Mouse (Mus musculus): ENCODE data around the gene Nell1. TPM values are rescaled to one million over a fixed set of nuclear protein-coding genes. Genes with fewer than 3 reads are reported as not detected.

The Nell1 gene
- total and polyA plus RNA-seq, 3 experiments = 0.27 to 0.59 (median 0.49) TPM

DNA sequence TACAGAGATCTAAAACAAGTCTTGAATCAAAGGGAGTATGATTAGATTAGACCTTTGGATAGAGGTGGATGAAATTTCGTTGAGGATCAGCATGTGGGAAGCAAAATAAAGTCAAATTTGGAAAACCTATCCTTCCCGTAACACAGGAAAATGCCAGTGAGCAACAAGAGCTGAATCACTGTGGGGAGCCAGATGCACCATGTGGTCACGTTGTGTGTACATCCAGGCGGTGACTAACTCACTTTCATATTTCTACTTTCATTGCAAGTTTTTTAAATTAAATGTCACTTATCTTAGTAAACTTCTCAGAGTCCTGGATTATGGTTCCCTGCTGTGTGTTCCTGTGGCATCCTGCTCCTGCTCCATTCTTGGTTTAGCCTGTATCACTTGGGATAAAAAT lies 576.8 kb downstream of the Nell1 start:
- no peak for DNase-seq

GRCm38 (mm10) chr7:50562708-50563107 lies 588.0 kb downstream of the Nell1 start:
- DNase-seq = no peak

DNA sequence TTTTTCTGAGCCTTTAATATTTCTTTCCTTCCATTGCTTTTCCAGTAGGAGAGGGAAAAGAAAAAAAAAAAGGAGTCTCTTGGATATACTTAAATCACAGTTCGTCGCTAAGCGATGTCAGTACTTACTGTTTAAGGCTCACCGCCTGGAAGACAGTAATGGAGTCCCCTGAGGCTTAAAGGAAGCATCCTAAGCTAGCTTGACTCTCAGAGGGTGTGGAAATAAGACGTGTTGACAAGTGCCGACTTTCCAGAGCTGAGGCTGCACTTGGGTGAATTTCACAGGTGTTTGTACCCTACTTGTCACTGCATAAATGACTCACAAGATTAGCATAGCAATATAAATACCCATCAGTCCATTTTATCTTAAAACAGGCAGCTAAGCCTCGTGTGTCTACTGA lies 599.2 kb downstream of the Nell1 start:
- DNase-seq = no peak

GRCm38 (mm10) chr7:50588642-50589424 lies 614.2 kb downstream of the Nell1 start:
- no peak for DNase-seq

- DNase-seq = no peak
Measured at GRCm38 (mm10) chr7:50598890-50599289, 624.2 kb downstream of the Nell1 start, which contains the start of gene 4933405O20Rik. Gene 4933405O20Rik (plus strand): TSS chr7:50599190.

DNA sequence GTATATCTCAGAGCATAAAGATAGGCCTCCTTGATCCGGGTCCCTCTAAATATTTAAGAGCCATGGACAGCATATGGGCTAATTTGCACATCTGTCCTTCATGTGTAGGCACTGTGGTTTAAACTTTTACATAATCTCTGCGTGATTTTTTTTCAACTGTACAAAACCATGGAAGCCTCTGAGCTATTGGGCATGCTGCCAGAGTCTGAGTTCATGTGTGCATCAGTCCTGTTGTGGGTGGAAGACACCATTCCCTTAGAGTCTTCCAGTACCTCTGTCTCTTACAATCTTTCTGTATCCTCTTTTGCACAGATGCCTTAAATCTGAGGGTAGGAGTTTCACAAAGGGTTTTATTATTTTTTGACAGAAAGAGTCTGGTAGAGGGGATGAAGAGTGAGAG lies 639.4 kb downstream of the Nell1 start:
- DNase-seq = no peak

DNA sequence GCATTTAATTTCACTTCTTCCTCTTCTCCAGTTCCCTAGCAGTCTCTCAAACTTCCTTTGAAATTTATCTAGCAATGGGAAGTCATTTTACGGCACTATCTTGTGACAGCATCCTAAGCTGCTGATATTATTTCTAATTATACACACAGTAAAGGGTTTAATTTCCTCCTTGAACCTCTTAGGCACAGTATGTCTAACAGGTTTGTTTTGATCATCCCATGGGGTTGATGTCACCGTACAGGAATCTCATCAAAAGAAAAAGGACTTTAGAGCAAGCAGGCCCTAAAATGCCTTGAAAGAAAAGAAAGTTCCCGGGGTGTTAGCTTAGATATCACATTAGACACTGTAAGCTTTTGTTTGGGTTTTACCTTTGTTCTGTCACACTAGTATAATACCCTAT lies 654.5 kb downstream of the Nell1 start:
- DNase-seq = no peak

DNA sequence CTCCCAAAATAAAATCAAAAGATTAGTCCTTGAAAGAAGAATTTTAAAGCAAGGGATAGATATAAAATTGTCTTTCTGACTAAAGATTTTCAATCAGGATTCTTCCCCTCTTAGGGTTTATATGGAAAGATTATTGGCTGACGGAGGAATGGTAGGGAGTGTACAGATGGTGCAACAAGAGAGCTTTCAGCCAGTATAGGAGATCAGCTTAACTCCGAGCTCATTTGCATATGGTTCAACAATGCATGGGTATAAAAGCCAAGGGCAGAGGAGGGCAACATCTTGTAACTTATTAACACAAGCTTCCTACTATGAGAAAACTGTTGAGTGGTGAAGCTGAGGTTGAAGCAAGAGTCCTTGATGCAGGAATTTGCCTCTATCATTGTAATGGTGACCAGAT lies 658.5 kb downstream of the Nell1 start:
- no peak for DNase-seq

DNA sequence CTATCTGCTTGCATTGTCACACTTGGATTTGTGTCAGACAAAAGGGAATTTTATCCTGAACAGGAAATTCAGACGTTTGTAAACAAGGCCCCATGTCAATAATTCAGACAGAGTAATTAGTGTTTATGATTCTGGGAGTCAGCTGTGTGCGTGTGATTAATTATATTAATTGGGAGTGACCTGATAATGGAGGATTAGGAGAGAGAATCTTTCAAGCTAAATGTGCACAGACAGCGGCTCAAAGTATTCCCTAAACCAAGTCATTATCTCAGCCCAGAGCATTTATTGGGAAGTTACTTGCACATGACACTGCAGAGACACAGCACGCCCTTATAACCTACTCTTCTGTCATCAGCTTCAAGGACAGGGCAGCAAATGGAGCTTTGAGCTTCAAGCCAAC lies 697.6 kb downstream of the Nell1 start:
- no peak for DNase-seq

- no peak for DNase-seq
Measured at GRCm38 (mm10) chr7:50675444-50675843, 700.8 kb downstream of the Nell1 start.

DNA sequence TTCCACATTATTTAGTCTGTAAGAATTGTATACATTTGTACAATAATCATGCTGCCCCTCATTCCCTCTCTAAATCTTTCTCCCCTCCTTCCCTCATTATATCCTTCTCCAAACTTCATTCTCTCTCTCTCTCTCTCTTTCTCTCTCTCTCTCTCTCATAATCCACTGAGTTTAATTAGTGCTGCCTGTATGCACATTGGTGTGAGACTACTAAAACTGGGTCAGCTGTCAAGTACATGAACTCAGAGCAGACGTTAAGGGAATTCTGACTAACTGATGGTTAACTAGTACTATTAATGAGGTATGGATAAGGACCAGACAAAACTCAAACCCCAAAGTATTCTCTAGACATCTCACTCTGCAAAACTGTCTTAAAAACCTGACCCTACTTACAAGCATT lies 702.8 kb downstream of the Nell1 start:
- no peak for DNase-seq

DNA sequence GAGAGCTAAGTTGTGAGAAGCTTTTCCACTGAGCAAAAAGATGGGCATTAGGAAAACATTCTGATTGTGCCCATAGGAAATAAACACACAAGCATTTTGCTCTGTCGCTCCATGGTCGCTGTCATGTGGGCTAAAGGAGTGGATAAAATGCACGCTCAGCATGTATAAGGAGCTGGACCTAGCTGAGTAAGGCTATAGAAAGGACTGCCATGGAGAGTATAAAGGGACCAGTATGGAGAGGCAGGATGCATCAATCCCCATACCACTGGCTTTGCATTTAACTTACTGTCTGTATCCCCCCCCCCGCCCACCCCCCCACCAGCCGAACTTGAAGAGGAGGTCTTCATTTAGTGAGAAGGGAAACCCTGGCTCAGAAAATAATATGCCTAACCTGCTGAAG lies 711.7 kb downstream of the Nell1 start:
- DNase-seq = no peak

GRCm38 (mm10) chr7:50725166-50725565 lies 750.5 kb downstream of the Nell1 start:
- no peak for DNase-seq

GRCm38 (mm10) chr7:50730951-50731350 lies 756.3 kb downstream of the Nell1 start:
- no peak for DNase-seq

GRCm38 (mm10) chr7:50755516-50755915 lies 780.9 kb downstream of the Nell1 start:
- DNase-seq = no peak

- DNase-seq = no peak
Measured at GRCm38 (mm10) chr7:50756409-50756808, 781.7 kb downstream of the Nell1 start.

GRCm38 (mm10) chr7:50773516-50773915 lies 798.9 kb downstream of the Nell1 start:
- no peak for DNase-seq

DNA sequence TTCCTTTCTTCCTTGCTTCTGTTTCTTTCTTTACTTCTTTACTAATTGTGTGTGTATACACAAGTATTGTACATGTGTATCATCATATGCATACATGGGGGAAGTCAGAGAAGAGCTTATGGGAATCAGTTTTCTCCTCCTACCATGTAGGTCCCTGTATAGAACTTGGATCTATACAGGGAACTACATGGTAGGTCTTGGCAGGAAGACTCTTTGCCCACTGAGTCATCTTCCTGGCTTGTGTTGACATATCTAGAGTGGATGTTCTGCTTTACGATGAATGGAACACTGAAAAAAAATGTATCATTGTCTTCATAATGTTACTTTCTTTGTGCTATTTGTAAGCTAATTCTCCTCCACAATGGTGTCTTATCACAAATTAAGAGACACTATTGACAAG lies 806.4 kb downstream of the Nell1 start:
- no peak for DNase-seq

DNA sequence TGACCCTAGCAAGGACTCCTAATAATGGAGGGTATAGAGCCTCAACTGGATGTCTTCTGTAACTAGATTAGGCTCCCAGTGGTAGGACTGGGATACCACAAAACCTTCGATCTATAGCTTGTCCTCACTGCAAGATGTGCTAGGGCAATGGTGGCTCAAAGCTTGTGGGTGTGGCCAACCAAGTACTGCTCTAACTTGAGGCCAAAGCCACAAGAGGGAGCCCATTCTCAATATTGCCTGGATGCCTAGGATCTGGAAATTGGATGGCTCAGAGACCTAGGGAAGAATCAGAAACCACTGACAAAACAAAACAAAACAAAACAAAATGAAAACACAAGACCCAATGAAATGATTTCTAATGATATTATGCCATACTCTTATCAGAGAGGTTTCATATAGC lies 809.0 kb downstream of the Nell1 start:
- no peak for DNase-seq

DNA sequence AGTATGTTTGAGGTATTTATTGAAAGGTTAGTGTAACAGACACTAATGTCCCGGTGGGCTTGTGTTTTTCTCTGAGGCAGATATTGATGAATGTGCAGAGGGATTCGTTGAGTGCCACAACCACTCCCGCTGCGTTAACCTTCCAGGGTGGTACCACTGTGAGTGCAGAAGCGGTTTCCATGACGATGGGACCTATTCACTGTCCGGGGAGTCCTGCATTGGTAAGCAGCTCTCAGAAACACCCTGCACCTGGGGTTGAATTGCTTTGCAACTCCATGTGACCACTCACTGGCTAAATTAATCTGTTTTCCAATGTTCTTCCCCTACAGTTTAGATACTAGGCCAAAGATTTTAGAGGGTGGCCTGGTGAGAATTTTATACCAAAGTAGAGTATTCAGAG lies 851.5 kb downstream of the Nell1 start:
- DNase-seq = no peak

- no peak for DNase-seq
Measured at GRCm38 (mm10) chr7:50832799-50833198, 858.1 kb downstream of the Nell1 start.

DNA sequence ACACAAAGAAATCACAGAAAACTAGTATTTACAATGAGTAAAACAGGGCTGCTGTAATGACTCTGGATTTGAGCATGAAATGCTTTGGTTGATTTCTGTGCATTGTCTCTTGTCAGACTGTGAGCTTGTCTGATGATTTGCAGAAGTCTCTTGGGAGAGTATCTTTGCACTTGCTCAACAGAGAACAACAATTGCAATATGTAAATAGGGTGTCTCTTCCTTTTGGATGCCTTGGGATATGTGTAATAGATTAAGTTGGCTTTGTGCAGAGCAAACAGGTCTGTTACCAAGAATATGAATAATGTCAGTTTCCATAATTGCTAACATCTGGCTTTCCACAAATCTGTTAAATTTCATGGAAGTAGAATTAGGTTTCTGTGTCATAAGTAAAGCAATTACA lies 868.0 kb downstream of the Nell1 start:
- no peak for DNase-seq

GRCm38 (mm10) chr7:50847921-50848320 lies 873.3 kb downstream of the Nell1 start:
- DNase-seq = no peak

GRCm38 (mm10) chr7:50850271-50850670 lies 875.6 kb downstream of the Nell1 start:
- no peak for DNase-seq
